Mouse (Mus musculus): ENCODE data around the gene Erbin.

- TF ChIP-seq CTCF (IDR thresholded peaks at IDR 0.05; ENCODE audit: control insufficient read depth, insufficient read depth, insufficient replicate concordance, low read depth, low read length) (no peak), POLR2A (IDR thresholded peaks at IDR 0.05; ENCODE audit: control insufficient read depth, low read depth, low read length) (no peak)
Observed at GRCm38 (mm10) chr13:103779922-103780585, 140.3 kb downstream of the Erbin start.

Measured in testis, adult 2 months (tissue).